Mouse (Mus musculus) ES-Bruce4 (cell line): Measurements from ENCODE around the gene Fyttd1. TPM values are rescaled to one million over a fixed set of nuclear protein-coding genes. Genes with fewer than 3 reads are reported as not detected.
"Not testable (repeated sequence)": the region's sequence is repeated elsewhere in the genome, so short reads cannot be mapped to it uniquely, and the experiment has no call there.

ENCODE experiments used
- H3K27ac ChIP-seq: 2 replicates; pipeline ENCODE4 v1.5.1; 2012; ENCODE audit warnings: low read length, inconsistent platforms; ENCODE audit not compliant: insufficient read depth
- H3K27me3 ChIP-seq: 2 replicates; pipeline ENCODE4 v1.6.1; 2012; ENCODE audit warnings: mild to moderate bottlenecking, low read length, inconsistent platforms; ENCODE audit not compliant: control insufficient read depth, poor library complexity, insufficient read depth, severe bottlenecking
- H3K36me3 ChIP-seq: 2 replicates; pipeline ENCODE4 v1.6.1; 2012; ENCODE audit warnings: inconsistent platforms, mild to moderate bottlenecking, low read length, moderate library complexity; ENCODE audit not compliant: control insufficient read depth, poor library complexity, insufficient read depth, severe bottlenecking
- H3K4me1 ChIP-seq: one replicate; pipeline ENCODE4 v1.8.1; 2011; ENCODE audit warnings: low read length; ENCODE audit not compliant: control insufficient read depth, insufficient read depth
- H3K4me3 ChIP-seq: 2 replicates; pipeline ENCODE4 v1.5.1; 2011; ENCODE audit warnings: low read depth, mild to moderate bottlenecking, low read length
- H3K9ac ChIP-seq: 2 replicates; pipeline ENCODE4 v1.6.1; 2012; ENCODE audit warnings: low read depth, mild to moderate bottlenecking, inconsistent platforms; ENCODE audit not compliant: poor library complexity, severe bottlenecking
- H3K9me3 ChIP-seq: replicated peaks from 2 replicates; pipeline ENCODE4 v1.6.1; 2012; ENCODE audit warnings: mild to moderate bottlenecking, low read length, inconsistent platforms; ENCODE audit not compliant: control insufficient read depth, poor library complexity, insufficient read depth, severe bottlenecking
- CTCF ChIP-seq: IDR thresholded peaks from one replicate; pipeline ENCODE4 v1.8.1; 2011; ENCODE audit warnings: low read depth, low read length
- EP300 ChIP-seq: IDR thresholded peaks from 2 replicates; pipeline ENCODE4 v1.6.1; 2011; ENCODE audit warnings: low read depth, low read length; ENCODE audit not compliant: insufficient read depth
- POLR2A ChIP-seq: IDR thresholded peaks from one replicate; pipeline ENCODE4 v1.8.1; 2011; ENCODE audit warnings: low read length; ENCODE audit not compliant: insufficient read depth
- polyA plus RNA-seq: library from polyadenylated mRNA; stranded (reverse); fragments of >200 nt; gene quantifications from 2 replicates; pipeline ENCODE4 v1.2.4, GENCODE M21; 2011; ENCODE audit warnings: low read depth; ENCODE audit not compliant: missing spikeins, insufficient read depth, insufficient read length

Fyttd1 gene
- polyA plus RNA-seq, 1 experiment = 124 TPM

GRCm38 (mm10) chr16:32861813-32862385, 15.4 kb upstream of the Fyttd1 start:
- TF ChIP-seq CTCF = no peak
- TF ChIP-seq EP300 = no peak
- TF ChIP-seq POLR2A = no peak
- H3K27ac ChIP-seq = no peak overlapping the region
- no peak overlapping the region for H3K9ac ChIP-seq
- no peaks in the 10 kb centered on the region for H3K36me3 ChIP-seq
- H3K27me3 ChIP-seq = no peaks in the 10 kb centered on the region
- H3K4me3 ChIP-seq = no peak overlapping the region
- H3K4me1 ChIP-seq = no peaks in the 10 kb centered on the region
- H3K9me3 ChIP-seq = no peaks in the 10 kb centered on the region

DNA sequence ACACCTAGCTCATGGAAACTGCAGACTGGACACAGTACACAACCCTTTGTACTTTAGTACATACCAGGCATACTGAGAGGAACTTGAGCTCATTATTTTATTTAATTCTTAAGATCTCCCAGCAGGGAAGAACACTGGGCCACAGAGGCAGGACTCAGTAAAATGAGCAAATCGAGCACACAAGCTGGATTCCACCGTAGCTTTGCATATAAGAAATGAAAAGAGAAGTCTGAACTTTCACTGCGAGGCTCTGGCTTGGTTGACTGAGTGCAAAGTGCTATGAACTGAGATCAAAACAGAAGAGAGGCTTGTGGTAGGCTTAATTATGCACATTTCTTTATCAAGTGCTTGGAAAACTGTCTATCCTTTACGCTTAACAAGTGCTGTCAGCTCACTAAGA, 11.9 kb upstream of the Fyttd1 start:
- H3K27me3 ChIP-seq = no peaks in the 10 kb centered on the region
- no peak overlapping the region for H3K4me3 ChIP-seq
- H3K9me3 ChIP-seq = no peaks in the 10 kb centered on the region
- H3K9ac ChIP-seq = no peak overlapping the region
- no peaks in the 10 kb centered on the region for H3K36me3 ChIP-seq
- H3K27ac ChIP-seq = no peak overlapping the region
- TF ChIP-seq EP300 (no peak), POLR2A (no peak), CTCF (no peak)
- H3K4me1 ChIP-seq = no peaks in the 10 kb centered on the region

- Histone ChIP-seq H3K27ac (no peak overlapping the region), H3K4me3 (no peak overlapping the region), H3K9ac (no peak overlapping the region), H3K4me1 (no peaks in the 10 kb centered on the region), H3K9me3 (no peaks in the 10 kb centered on the region), H3K27me3 (no peaks in the 10 kb centered on the region), H3K36me3 (no peaks in the 10 kb centered on the region)
- TF ChIP-seq POLR2A = no peak
- TF ChIP-seq CTCF = no peak
- TF ChIP-seq EP300 = no peak
These were observed 10.6 kb upstream of the Fyttd1 start for GRCm38 (mm10) chr16:32866713-32867112.

GRCm38 (mm10) chr16:32867919-32868552, 9.3 kb upstream of the Fyttd1 start:
- Histone ChIP-seq H3K9ac (peak overlapping the region; percentile 32), H3K4me3 (peak overlapping the region; percentile 74), H3K36me3 (no peaks in the 10 kb centered on the region), H3K9me3 (no peaks in the 10 kb centered on the region), H3K27ac (no peak overlapping the region), H3K27me3 (no peaks in the 10 kb centered on the region), H3K4me1 (no peaks in the 10 kb centered on the region)
- TF ChIP-seq EP300 = no peak
- no peak for TF ChIP-seq CTCF
- peak; percentile 55 for TF ChIP-seq POLR2A

GRCm38 (mm10) chr16:32870231-32870630, 7.1 kb upstream of the Fyttd1 start:
- H3K27ac ChIP-seq = no peak overlapping the region
- TF ChIP-seq POLR2A (no peak), CTCF (no peak), EP300 (no peak)
- no peak overlapping the region for H3K9ac ChIP-seq
- no peaks in the 10 kb centered on the region for H3K4me1 ChIP-seq
- H3K27me3 ChIP-seq = no peaks in the 10 kb centered on the region
- no peaks in the 10 kb centered on the region for H3K36me3 ChIP-seq
- no peak overlapping the region for H3K4me3 ChIP-seq
- no peaks in the 10 kb centered on the region for H3K9me3 ChIP-seq

DNA sequence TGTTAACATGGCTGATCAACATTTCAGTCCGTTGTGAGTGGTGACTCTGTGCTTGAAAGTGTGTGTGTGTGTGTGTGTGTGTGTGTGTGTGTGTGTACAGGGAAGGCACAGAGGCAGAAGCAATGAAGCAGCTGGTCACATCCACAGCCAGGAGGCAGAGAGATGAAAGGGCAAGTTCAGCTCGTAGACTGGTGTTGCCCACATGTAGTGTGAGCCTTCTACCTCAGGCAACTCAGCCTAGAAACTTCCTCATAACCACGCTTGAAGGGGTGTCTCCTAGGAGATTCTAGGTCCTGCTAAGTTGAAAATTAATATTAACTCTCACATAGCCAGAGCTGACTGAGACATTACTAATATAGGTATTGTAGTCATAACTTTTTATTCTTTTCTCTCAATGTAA, 3.9 kb upstream of the Fyttd1 start:
- no peak overlapping the region for H3K27ac ChIP-seq
- no peak overlapping the region for H3K4me3 ChIP-seq
- H3K4me1 ChIP-seq = no peaks in the 10 kb centered on the region
- no peaks in the 10 kb centered on the region for H3K9me3 ChIP-seq
- H3K9ac ChIP-seq = no peak overlapping the region
- no peaks in the 10 kb centered on the region for H3K27me3 ChIP-seq
- no peaks in the 10 kb centered on the region for H3K36me3 ChIP-seq
- TF ChIP-seq POLR2A (no peak), EP300 (no peak), CTCF (no peak)

DNA sequence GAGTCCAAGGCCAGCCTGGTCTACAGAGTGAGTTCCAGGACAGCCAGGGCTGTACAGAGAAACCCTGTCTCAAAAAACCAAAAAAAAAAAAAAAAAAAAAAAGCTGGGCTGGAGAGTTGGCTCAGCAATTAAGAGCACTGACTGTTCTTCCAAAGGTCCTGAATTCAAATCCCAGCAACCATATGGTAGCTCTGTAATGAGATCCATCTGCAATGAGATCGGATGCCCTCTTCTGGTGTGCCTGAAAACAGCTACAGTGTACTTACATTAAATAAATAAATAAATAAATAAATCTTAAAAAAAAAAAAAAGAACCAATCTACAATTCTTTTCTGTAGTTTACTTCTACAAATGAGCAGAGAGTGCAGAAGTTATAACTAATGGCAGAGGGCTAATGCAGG, 2.0 kb upstream of the Fyttd1 start:
- not testable (repeated sequence) for H3K27me3 ChIP-seq, H3K4me3 ChIP-seq, H3K9ac ChIP-seq, H3K27ac ChIP-seq, H3K36me3 ChIP-seq, H3K4me1 ChIP-seq, H3K9me3 ChIP-seq
